In genomic region chr1:51751006-51751405, GRCm38 (mm10) we compare ENCODE assay signal across 18 mouse cellular contexts.
DNase-seq lines count a peak whose midpoint lies in the region; ATAC-seq and TF ChIP-seq lines count a peak whose summit lies in the region.
"Had no signal": no experiment of that assay in that cellular context is flagged by ENCODE, and none has a peak within 500 bp of the region (broad histone marks: within the 10 kb centered on the region; RNA-seq: fewer than 3 reads in every experiment).

No protein-coding gene starts in this region.

- 60% methylated on average over 10 of the region's 10 CpGs for WGBS in kidney, adult 2 months
- WGBS in forebrain, embryonic 11.5 days = 87% methylated on average over 10 of the region's 10 CpGs

- no peak overlapping the region for H3K4me3 ChIP-seq in kidney, adult 2 months (ENCODE audit: insufficient read depth, low read depth, low read length)
- H3K4me3 ChIP-seq in forebrain, embryonic 11.5 days (ENCODE audit: low read depth, low read length) = no peak overlapping the region
- H3K4me3 ChIP-seq: embryonic facial prominence, embryonic 12.5 days; heart, adult 2 months; heart, embryonic 15.5 days; midbrain, embryonic 12.5 days; myocyte had no signal

- no peak overlapping the region for H3K27ac ChIP-seq in kidney, adult 2 months (ENCODE audit: insufficient read depth, low read depth, low read length)
- no peak overlapping the region for H3K27ac ChIP-seq in forebrain, embryonic 11.5 days (ENCODE audit: low read depth, low read length)
- H3K27ac ChIP-seq: embryonic facial prominence, embryonic 12.5 days; heart, adult 2 months; heart, embryonic 15.5 days; midbrain, embryonic 12.5 days had no signal

- no peak overlapping the region for H3K4me2 ChIP-seq in forebrain, embryonic 11.5 days (ENCODE audit: low read depth, low read length, severe bottlenecking)
- H3K4me2 ChIP-seq: embryonic facial prominence, embryonic 12.5 days; heart, embryonic 15.5 days; liver, embryonic 11.5 days; midbrain, embryonic 12.5 days had no signal

- no peaks in the 10 kb centered on the region for H3K9me3 ChIP-seq in forebrain, embryonic 11.5 days (ENCODE audit: control insufficient read depth, low read length)
- H3K9me3 ChIP-seq: embryonic facial prominence, embryonic 12.5 days; heart, embryonic 15.5 days; midbrain, embryonic 12.5 days had no signal

- H3K9ac ChIP-seq in forebrain, embryonic 11.5 days (ENCODE audit: low read length) = no peak overlapping the region
- H3K9ac ChIP-seq: embryonic facial prominence, embryonic 12.5 days; heart, embryonic 15.5 days; midbrain, embryonic 12.5 days had no signal

- TF ChIP-seq CTCF in kidney, adult 2 months (conservative IDR thresholded peaks at IDR 0.05; ENCODE audit: insufficient read depth, insufficient read length, low read depth, low read length) = no peak

- no peak for TF ChIP-seq POLR2A in kidney, adult 2 months (IDR thresholded peaks at IDR 0.05; ENCODE audit: low read depth, low read length)

- DNase-seq in kidney, adult 2 months = peak; percentile 33
- DNase-seq in kidney, adult 18-20 months = no peak
- DNase-seq in Muller cell, postnatal 12 days (ENCODE audit: inconsistent ontology term) = peak; percentile 47
- peak; percentile 68 for DNase-seq in adrenal gland, postnatal 14 days
- peak; percentile 76 for DNase-seq in lung, postnatal 10 days
- no peak for DNase-seq in thymus, postnatal 14 days
- no peak for DNase-seq in forebrain, embryonic 11.5 days (ENCODE audit: low spot score)
- no peak for DNase-seq in left cerebral cortex, postnatal 25 days (ENCODE audit: low spot score in 2 of 2)
- DNase-seq: cerebellum, adult 9-10 months; heart, adult 2 months had no signal

- intact Hi-C loops in left cerebral cortex, postnatal 25 days (cut with DNase I) = no loop called here

- H3K27me3 ChIP-seq in kidney, adult 2 months (replicated peaks; ENCODE audit: control insufficient read depth, insufficient read depth, low read length) = no peaks in the 10 kb centered on the region
- H3K27me3 ChIP-seq in forebrain, embryonic 11.5 days (ENCODE audit: control insufficient read depth, insufficient read depth, low read length) = no peaks in the 10 kb centered on the region
- H3K27me3 ChIP-seq: embryonic facial prominence, embryonic 12.5 days; heart, embryonic 15.5 days; midbrain, embryonic 12.5 days; Patski had no signal

- H3K4me1 ChIP-seq in kidney, adult 2 months (ENCODE audit: control insufficient read depth, insufficient read depth, low read length) = no peaks in the 10 kb centered on the region
- H3K4me1 ChIP-seq in forebrain, embryonic 11.5 days (replicated peaks; ENCODE audit: control insufficient read depth, insufficient read depth, low read length) = no peaks in the 10 kb centered on the region

- no peak for ATAC-seq in forebrain, embryonic 11.5 days (replicated peaks; ENCODE audit: low FRiP score)
- ATAC-seq: activated CD4-positive, CD25-positive, alpha-beta regulatory T cell, adult 4 months; forebrain, embryonic 16.5 days; Patski had no signal

- no peaks in the 10 kb centered on the region for H3K36me3 ChIP-seq in kidney, adult 2 months (ENCODE audit: control insufficient read depth, insufficient read depth, low read length)
- no peaks in the 10 kb centered on the region; the same call in 1 of the 2 replicates for H3K36me3 ChIP-seq in forebrain, embryonic 11.5 days (ENCODE audit: control insufficient read depth, insufficient read depth, low read length)

Comparison
In these comparisons a context has a peak if more than half of its experiments do, and no peak if none do; other contexts are left out.
1. DNase-seq: peak in kidney, adult 2 months (single experiment), Muller cell, postnatal 12 days (single experiment), adrenal gland, postnatal 14 days (single experiment) and lung, postnatal 10 days (single experiment); none in kidney, adult 18-20 months (single experiment), thymus, postnatal 14 days (single experiment), forebrain, embryonic 11.5 days (single experiment) and left cerebral cortex, postnatal 25 days (0 of 2).